Mouse (Mus musculus): Measurements from ENCODE around the gene Oas1a.
"Not testable (repeated sequence)": the region's sequence is repeated elsewhere in the genome, so short reads cannot be mapped to it uniquely, and the experiment has no call there.

- TF ChIP-seq POLR2A (IDR thresholded peaks at IDR 0.05; ENCODE audit: control insufficient read depth, low read depth, low read length); CTCF (IDR thresholded peaks at IDR 0.05; ENCODE audit: control insufficient read depth, insufficient read depth, insufficient replicate concordance, low read depth, low read length): not testable (repeated sequence)
Observed at GRCm38 (mm10) chr5:120893866-120894265, 13.5 kb downstream of the Oas1a start.

Measured in testis, adult 2 months (tissue).